Mouse (Mus musculus) hindbrain, embryonic 13.5 days (tissue): ENCODE measurements around the gene Sec61a2. TPM values are rescaled to one million over a fixed set of nuclear protein-coding genes. Genes with fewer than 3 reads are reported as not detected.

Source experiments
- ATAC-seq: fragments of 200-750 bp; cut with Nextera tagmentation; 2 replicates; pipeline ENCODE4 v1.8.0; 2017; ENCODE audit warnings: moderate TSS enrichment; ENCODE audit not compliant: low FRiP score
- H3K27ac ChIP-seq: fragments of 300-500 bp; sonication (generic); 2 replicates; pipeline ENCODE4 v1.5.1; 2015; ENCODE audit warnings: inconsistent platforms, mild to moderate bottlenecking, moderate library complexity
- H3K27me3 ChIP-seq: fragments of 300-500 bp; sonication (generic); 2 replicates; pipeline ENCODE4 v1.6.1; 2015; ENCODE audit warnings: mild to moderate bottlenecking, inconsistent platforms
- H3K36me3 ChIP-seq: fragments of 300-500 bp; sonication (generic); 2 replicates; pipeline ENCODE4 v1.6.1; 2015; ENCODE audit warnings: mild to moderate bottlenecking, inconsistent platforms
- H3K4me1 ChIP-seq: fragments of 300-500 bp; sonication (generic); replicated peaks from 2 replicates; pipeline ENCODE4 v1.6.1; 2015; ENCODE audit warnings: inconsistent platforms
- H3K4me2 ChIP-seq: fragments of 300-500 bp; sonication (generic); 2 replicates; pipeline ENCODE4 v1.6.1; 2015; ENCODE audit warnings: inconsistent platforms, mild to moderate bottlenecking, moderate library complexity
- H3K4me3 ChIP-seq: fragments of 300-500 bp; sonication (generic); 2 replicates; pipeline ENCODE4 v1.5.1; 2015; ENCODE audit warnings: mild to moderate bottlenecking, inconsistent platforms
- H3K9ac ChIP-seq: fragments of 300-500 bp; sonication (generic); 2 replicates; pipeline ENCODE4 v1.6.1; 2015; ENCODE audit warnings: mild to moderate bottlenecking, inconsistent platforms
- H3K9me3 ChIP-seq: fragments of 300-500 bp; sonication (generic); 2 replicates; pipeline ENCODE4 v1.6.1; 2016; ENCODE audit warnings: inconsistent platforms
- WGBS: fragments of 180-500 bp; shearing (Covaris S2); methylation state at CpG from one replicate; pipeline ENCODE4 v1.1.7; 2015; 5-methylcytosine and 5-hydroxymethylcytosine counted together
- polyA plus RNA-seq: library from polyadenylated mRNA; unstranded; fragments of >200 nt; fragmentation: Nextera tagmentation; extraction: Ambion mirVana; gene quantifications from 2 replicates; pipeline ENCODE4 v1.2.1, GENCODE M21; 2015

The Sec61a2 gene
- polyA plus RNA-seq, 1 experiment from 2014 or later, result 98.1 TPM

DNA sequence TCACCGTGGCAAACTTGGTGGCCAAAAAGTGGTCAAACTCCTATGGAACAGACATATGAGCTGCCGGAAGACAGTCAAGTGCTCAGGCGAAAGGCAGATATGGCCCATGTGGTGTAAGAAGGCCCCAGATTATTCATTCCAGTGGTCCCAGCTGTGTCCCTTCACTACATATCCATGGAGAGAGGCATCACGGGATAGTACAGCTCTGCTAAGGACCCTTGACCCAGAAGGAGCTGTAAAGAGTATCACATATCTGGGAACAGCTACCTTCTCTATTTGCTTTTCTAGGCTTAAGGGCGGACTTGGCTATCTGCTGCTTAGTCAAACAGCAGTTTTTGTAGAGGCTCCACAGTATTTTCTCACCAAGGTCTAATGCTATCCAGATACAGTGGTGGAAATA is 34.6 kb upstream of the Sec61a2 start:
- WGBS, result 89% methylated on average over 5 of the region's 5 CpGs
- H3K27ac ChIP-seq, result no peak overlapping the region
- no peak for ATAC-seq
- no peak overlapping the region for H3K4me2 ChIP-seq
- peaks cover 55% of the 10 kb centered on the region for H3K36me3 ChIP-seq
- no peaks in the 10 kb centered on the region for H3K27me3 ChIP-seq
- H3K4me3 ChIP-seq, result no peak overlapping the region
- H3K9ac ChIP-seq, result no peak overlapping the region
- H3K9me3 ChIP-seq, result no peaks in the 10 kb centered on the region
- no peaks in the 10 kb centered on the region for H3K4me1 ChIP-seq

GRCm38 (mm10) chr2:5927481-5927880 is 32.2 kb upstream of the Sec61a2 start:
- H3K4me3 ChIP-seq, result no peak overlapping the region
- no peaks in the 10 kb centered on the region for H3K9me3 ChIP-seq
- peaks cover 62% of the 10 kb centered on the region for H3K36me3 ChIP-seq
- H3K9ac ChIP-seq, result no peak overlapping the region
- no peak overlapping the region for H3K27ac ChIP-seq
- no peaks in the 10 kb centered on the region for H3K27me3 ChIP-seq
- WGBS, result 96% methylated on average over 5 of the region's 5 CpGs
- no peak for ATAC-seq
- H3K4me2 ChIP-seq, result no peak overlapping the region
- H3K4me1 ChIP-seq, result no peaks in the 10 kb centered on the region

DNA sequence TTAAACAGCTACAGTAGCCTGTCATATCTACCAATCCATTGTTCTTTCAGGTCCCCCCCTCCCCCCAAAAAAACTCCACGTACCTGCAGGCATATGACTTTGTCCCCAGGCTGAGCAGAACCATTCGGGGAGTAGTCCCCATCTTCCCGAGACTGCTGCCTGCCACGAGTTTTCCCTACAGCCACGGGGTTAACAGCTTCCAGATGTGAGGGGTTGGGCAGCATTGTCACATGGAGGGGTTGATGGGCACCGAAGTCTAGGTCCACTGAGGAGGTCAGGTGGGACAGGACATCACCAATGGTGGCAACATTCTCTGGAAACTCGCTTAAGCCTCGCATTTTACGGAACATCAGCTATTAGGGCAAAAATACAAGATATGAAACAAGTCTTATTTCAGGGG is 28.6 kb upstream of the Sec61a2 start:
- H3K27me3 ChIP-seq, result no peaks in the 10 kb centered on the region
- no peaks in the 10 kb centered on the region for H3K9me3 ChIP-seq
- ATAC-seq, result no peak
- H3K9ac ChIP-seq, result no peak overlapping the region
- 88% methylated on average over 9 of the region's 9 CpGs for WGBS
- no peak overlapping the region for H3K4me3 ChIP-seq
- no peak overlapping the region for H3K27ac ChIP-seq
- H3K4me2 ChIP-seq, result no peak overlapping the region
- H3K36me3 ChIP-seq, result peaks cover 59% of the 10 kb centered on the region
- no peaks in the 10 kb centered on the region for H3K4me1 ChIP-seq

GRCm38 (mm10) chr2:5922823-5923222 is 27.6 kb upstream of the Sec61a2 start:
- Histone ChIP-seq H3K36me3 (peaks cover 58% of the 10 kb centered on the region), H3K4me1 (no peaks in the 10 kb centered on the region), H3K27ac (no peak overlapping the region), H3K9me3 (no peaks in the 10 kb centered on the region), H3K4me2 (no peak overlapping the region), H3K27me3 (no peaks in the 10 kb centered on the region), H3K4me3 (no peak overlapping the region), H3K9ac (no peak overlapping the region)
- ATAC-seq, result no peak
- WGBS, result 93% methylated on average over 6 of the region's 6 CpGs

DNA sequence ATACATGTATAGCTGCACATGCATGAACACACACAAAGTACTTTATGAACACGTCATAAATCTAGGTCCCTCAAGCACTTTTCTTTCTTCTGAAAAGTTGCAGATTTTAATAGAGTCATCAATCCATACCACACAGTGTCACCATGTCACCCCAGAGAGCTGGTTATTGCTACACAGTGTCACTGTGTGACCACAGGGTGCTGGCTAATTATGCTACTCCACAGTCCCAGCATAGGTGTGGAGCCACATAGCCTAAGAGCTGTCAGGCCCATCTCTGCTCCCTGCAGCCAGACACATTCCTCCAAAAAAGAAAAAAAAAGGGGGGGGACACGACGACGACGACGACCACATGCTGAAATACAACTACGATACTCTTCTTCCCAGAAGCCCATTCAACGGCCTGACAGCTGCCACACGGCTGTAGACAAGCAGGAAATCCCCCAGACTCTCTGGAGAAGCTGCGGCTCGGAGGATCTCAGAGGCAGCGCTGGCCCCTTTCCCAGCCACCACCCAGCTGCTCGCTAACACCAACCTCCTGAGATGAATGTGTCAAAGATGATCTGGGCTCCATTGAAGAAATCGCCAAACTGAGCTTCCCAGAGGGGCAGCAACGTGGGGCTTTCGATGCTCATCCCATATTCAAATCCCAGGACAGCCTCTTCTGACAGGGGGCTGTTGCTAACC is 16.2 kb upstream of the Sec61a2 start:
- no peak overlapping the region for H3K4me2 ChIP-seq

GRCm38 (mm10) chr2:5906625-5907024 is 11.4 kb upstream of the Sec61a2 start:
- Histone ChIP-seq H3K36me3 (peaks cover 32% of the 10 kb centered on the region), H3K9ac (no peak overlapping the region), H3K9me3 (no peaks in the 10 kb centered on the region), H3K4me1 (peaks cover 6% of the 10 kb centered on the region; the same call in 1 of the 2 replicates), H3K27ac (no peak overlapping the region), H3K4me3 (no peak overlapping the region), H3K27me3 (no peaks in the 10 kb centered on the region), H3K4me2 (no peak overlapping the region)
- ATAC-seq, result no peak
- 53% methylated on average over 3 of the region's 3 CpGs for WGBS

More for the DNA sequence above, 16.2 kb upstream of the Sec61a2 start:
- Histone ChIP-seq H3K36me3 (peaks cover 33% of the 10 kb centered on the region), H3K27me3 (no peaks in the 10 kb centered on the region), H3K4me1 (peaks cover 10% of the 10 kb centered on the region; the same call in 1 of the 2 replicates), H3K9me3 (no peaks in the 10 kb centered on the region), H3K27ac (peak overlapping the region; percentile 44; the same call in 1 of the 2 replicates), H3K4me3 (no peak overlapping the region), H3K9ac (no peak overlapping the region)
- ATAC-seq, result peak; percentile 61; the same call in 1 of the 2 replicates
- WGBS, result 53% methylated on average over 16 of the region's 16 CpGs

GRCm38 (mm10) chr2:5906092-5906491 is 10.9 kb upstream of the Sec61a2 start:
- Histone ChIP-seq H3K9ac (no peak overlapping the region), H3K27me3 (no peaks in the 10 kb centered on the region), H3K27ac (no peak overlapping the region), H3K4me1 (0 out of 2 replicates have a peak, but pooled peaks cover 3% of the 10 kb centered on the region), H3K4me3 (no peak overlapping the region), H3K4me2 (no peak overlapping the region), H3K9me3 (no peaks in the 10 kb centered on the region), H3K36me3 (peaks cover 28% of the 10 kb centered on the region)
- no peak for ATAC-seq
- WGBS, result 46% methylated on average over 5 of the region's 5 CpGs

DNA sequence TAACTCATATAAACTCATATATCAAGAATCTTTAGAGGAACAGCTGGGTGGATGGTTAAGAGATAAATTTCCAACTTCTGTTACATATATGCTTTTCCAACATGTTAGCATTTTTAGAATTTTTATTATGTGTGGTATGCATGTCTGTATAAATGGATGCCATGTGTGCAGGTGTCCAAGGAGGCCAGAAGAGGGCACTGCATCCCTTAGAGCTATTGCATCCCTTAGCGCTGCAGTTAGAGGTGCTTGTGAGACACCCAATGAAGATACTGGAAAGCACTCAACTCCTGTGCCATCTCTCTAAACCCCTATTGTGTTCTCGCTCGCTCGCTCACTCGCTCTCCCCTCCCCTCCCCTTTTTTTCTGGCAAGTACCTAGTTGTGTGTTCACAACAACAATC is 4.9 kb upstream of the Sec61a2 start:
- H3K4me2 ChIP-seq, result no peak overlapping the region
- 58% methylated on average over 5 of the region's 5 CpGs for WGBS
- H3K27ac ChIP-seq, result no peak overlapping the region
- H3K4me3 ChIP-seq, result no peak overlapping the region
- no peaks in the 10 kb centered on the region for H3K4me1 ChIP-seq
- H3K9me3 ChIP-seq, result no peaks in the 10 kb centered on the region
- H3K27me3 ChIP-seq, result no peaks in the 10 kb centered on the region
- peaks cover 38% of the 10 kb centered on the region for H3K36me3 ChIP-seq
- H3K9ac ChIP-seq, result no peak overlapping the region
- no peak for ATAC-seq

DNA sequence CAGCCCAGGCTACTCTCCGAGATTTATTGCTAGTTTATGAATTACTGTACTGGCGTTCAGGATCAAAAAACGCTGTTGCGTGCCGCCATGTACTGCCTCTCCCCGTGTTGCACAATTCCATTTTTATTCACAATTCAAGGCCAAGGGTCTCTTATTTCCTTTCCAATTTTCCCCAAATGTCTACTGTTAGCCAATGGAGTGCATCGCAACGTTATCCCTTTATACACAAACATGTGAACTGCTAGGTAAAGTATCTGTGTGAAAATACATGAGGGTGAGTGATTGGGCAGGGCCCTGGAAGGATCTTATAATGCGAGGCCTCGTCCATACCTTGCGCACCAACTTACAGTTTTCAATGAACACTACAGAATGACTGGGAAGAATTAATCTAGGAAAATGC is 936 bp downstream of the Sec61a2 start:
- H3K9ac ChIP-seq, result peak overlapping the region; percentile 90
- no peak for ATAC-seq
- H3K4me3 ChIP-seq, result peak overlapping the region; percentile 74
- H3K9me3 ChIP-seq, result no peaks in the 10 kb centered on the region
- peak overlapping the region; percentile 63 for H3K4me2 ChIP-seq
- H3K4me1 ChIP-seq, result peaks cover 18% of the 10 kb centered on the region
- WGBS, result 44% methylated on average over 11 of the region's 11 CpGs
- no peaks in the 10 kb centered on the region for H3K27me3 ChIP-seq
- H3K36me3 ChIP-seq, result peaks cover 32% of the 10 kb centered on the region
- peak overlapping the region; percentile 71; the same call in 1 of the 2 replicates for H3K27ac ChIP-seq

DNA sequence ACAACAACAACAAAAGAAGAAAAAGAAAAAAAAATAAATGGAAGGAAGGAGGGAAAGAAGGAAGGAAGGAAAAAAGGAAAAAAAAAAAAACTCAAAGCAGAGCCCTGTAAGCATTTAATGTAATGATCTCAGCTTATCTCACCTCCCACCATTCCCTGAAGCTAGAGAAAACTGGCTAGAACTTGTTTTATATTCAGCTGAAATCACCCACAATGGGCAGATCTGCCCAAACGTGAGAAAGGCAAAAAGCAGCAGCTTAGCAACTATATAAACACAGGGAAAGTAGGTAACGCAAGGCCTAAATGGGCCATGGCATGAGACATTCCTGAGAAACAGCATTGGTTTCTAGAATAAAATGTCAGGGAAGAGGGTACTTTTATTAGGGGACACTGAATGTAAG is 5.8 kb downstream of the Sec61a2 start:
- Histone ChIP-seq H3K4me3 (no peak overlapping the region), H3K9ac (no peak overlapping the region), H3K4me2 (no peak overlapping the region), H3K27me3 (no peaks in the 10 kb centered on the region), H3K9me3 (no peaks in the 10 kb centered on the region), H3K4me1 (peaks cover 17% of the 10 kb centered on the region), H3K36me3 (peaks cover 48% of the 10 kb centered on the region), H3K27ac (no peak overlapping the region)
- no peak for ATAC-seq
- 74% methylated on average over 2 of the region's 2 CpGs for WGBS

- Histone ChIP-seq H3K9me3 (no peaks in the 10 kb centered on the region), H3K9ac (no peak overlapping the region), H3K36me3 (peaks cover 51% of the 10 kb centered on the region), H3K27me3 (no peaks in the 10 kb centered on the region), H3K4me1 (peaks cover 13% of the 10 kb centered on the region), H3K4me2 (no peak overlapping the region), H3K27ac (no peak overlapping the region), H3K4me3 (no peak overlapping the region)
- no peak for ATAC-seq
- WGBS, result 93% methylated on average over 5 of the region's 5 CpGs
Measured at GRCm38 (mm10) chr2:5888865-5889264, 6.4 kb downstream of the Sec61a2 start.

DNA sequence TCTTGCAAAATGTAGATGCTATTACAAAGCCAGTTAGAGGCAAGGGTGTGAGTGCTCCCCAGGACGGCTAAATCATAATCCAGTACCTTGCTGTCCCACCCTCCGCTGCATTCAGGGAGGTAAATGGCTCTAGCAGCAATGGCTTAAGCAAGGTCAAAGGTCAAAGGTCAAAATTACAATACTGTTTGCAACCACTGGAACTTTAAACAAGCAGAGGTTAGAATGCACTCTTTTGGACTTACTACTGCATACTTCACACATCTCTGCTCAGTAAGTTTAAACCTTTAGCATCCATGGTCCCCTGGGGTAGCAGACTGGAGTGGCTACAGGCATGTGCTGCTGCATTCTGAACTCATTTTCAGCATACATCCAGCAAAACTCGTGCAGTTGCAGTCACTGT is 17.8 kb downstream of the Sec61a2 start:
- no peaks in the 10 kb centered on the region for H3K9me3 ChIP-seq
- 81% methylated on average over 3 of the region's 3 CpGs for WGBS
- no peak overlapping the region for H3K4me3 ChIP-seq
- no peak overlapping the region for H3K4me2 ChIP-seq
- H3K36me3 ChIP-seq, result peaks cover 78% of the 10 kb centered on the region
- no peak for ATAC-seq
- H3K27ac ChIP-seq, result no peak overlapping the region
- no peak overlapping the region for H3K9ac ChIP-seq
- H3K4me1 ChIP-seq, result no peaks in the 10 kb centered on the region
- no peaks in the 10 kb centered on the region for H3K27me3 ChIP-seq

DNA sequence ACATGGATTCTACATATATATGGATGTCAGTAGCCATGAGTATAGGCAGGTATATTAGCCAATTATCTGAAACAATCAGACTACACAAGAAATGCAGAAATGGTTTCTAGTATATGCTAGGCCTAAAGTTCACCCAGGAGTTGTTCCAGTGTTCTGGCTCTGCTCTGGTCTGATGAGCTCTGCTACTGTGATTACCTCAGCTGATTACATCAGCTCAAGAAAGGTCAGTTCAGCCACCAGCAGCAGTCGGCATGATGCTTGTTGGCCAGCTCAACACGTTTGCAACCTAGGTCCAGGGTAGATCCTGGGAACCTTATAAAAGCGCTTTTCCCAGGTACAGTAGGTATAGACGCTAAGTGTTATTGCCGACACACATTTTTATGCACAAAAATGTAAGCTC is 25.5 kb downstream of the Sec61a2 start:
- Histone ChIP-seq H3K27ac (no peak overlapping the region), H3K36me3 (peaks cover 60% of the 10 kb centered on the region), H3K4me2 (no peak overlapping the region), H3K4me3 (no peak overlapping the region), H3K9ac (no peak overlapping the region), H3K27me3 (no peaks in the 10 kb centered on the region), H3K4me1 (no peaks in the 10 kb centered on the region), H3K9me3 (no peaks in the 10 kb centered on the region)
- WGBS, result 95% methylated on average over 5 of the region's 5 CpGs
- no peak for ATAC-seq
